Mouse (Mus musculus) C2C12 (cell line): ENCODE measurements at regions not wholly inside any gene's neighbourhood (a gene's known extent, or its start where the extent isn't known, plus 50 kb on each side); places are given as distances from the start of the nearest gene placed in this dataset.

Source experiments
- CEBPB ChIP-seq: IDR thresholded peaks from one replicate; pipeline ENCODE4 v1.6.1; 2011; ENCODE audit warnings: low read depth, mild to moderate bottlenecking, control low read depth, moderate library complexity
- CTCF ChIP-seq: IDR thresholded peaks from one replicate; pipeline ENCODE4 v1.5.1; 2011; ENCODE audit not compliant: control insufficient read depth, insufficient read depth, insufficient read length
- MAX ChIP-seq: IDR thresholded peaks from one replicate; pipeline ENCODE4 v1.6.1; 2011; ENCODE audit warnings: mild to moderate bottlenecking, control low read depth
- USF1 ChIP-seq: IDR thresholded peaks from one replicate; pipeline ENCODE4 v1.6.1; 2011; ENCODE audit warnings: low read depth, mild to moderate bottlenecking, control low read depth, moderate library complexity

DNA sequence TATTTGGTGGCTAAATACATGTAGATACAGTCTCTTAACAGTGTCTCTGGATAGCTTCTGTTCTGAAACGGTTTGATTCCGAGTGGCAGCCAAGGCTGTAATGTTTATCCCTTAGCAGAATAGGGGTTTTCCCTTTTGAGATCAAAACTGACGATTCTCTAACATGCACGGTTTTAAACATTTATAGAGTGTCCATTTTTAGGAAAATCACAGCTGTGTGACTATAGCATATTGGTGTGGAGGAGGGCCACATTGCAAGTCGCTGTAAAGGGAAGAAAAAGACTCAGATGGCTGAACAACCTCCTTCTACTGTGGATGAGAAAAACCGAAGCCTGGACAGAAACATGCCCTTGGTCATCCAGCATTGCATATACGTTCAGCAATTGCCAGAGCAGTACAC is 75.2 kb downstream of the Gpr65 start:
- TF ChIP-seq USF1 (no peak), CTCF (no peak), MAX (no peak), CEBPB (no peak)
